ENCODE assay signal across 8 mouse cellular contexts in genomic region chr14:37134304-37135126, GRCm38 (mm10). TPM values are rescaled to one million over a fixed set of nuclear protein-coding genes. Genes with fewer than 3 reads are reported as not detected.
A peak's percentile ranks its signal among the peaks of the same experiment; 100 is the strongest.
DNase-seq lines count a peak whose midpoint lies in the region; ATAC-seq and TF ChIP-seq lines count a peak whose summit lies in the region.

No protein-coding gene starts in this region.

- peak overlapping the region; percentile 92 for H3K9ac ChIP-seq in heart, adult 2 months (ENCODE audit: low read depth, low read length)
- H3K9ac ChIP-seq in hindbrain, embryonic 16.5 days (ENCODE audit: low read depth, low read length): peak overlapping the region; percentile 89
- H3K9ac ChIP-seq in midbrain, embryonic 13.5 days (replicated peaks): peak overlapping the region; percentile 93

- no peak for TF ChIP-seq CTCF in heart, adult 2 months (IDR thresholded peaks at IDR 0.05)

- peak overlapping the region; percentile 87 for H3K27ac ChIP-seq in heart, adult 2 months
- peak overlapping the region; percentile 84 for H3K27ac ChIP-seq in hindbrain, embryonic 16.5 days (ENCODE audit: low read depth, low read length)
- H3K27ac ChIP-seq in midbrain, embryonic 13.5 days: peak overlapping the region; percentile 85

- under 1% methylated on average over 40 of the region's 40 CpGs for WGBS in heart, adult 2 months
- WGBS in hindbrain, embryonic 16.5 days: 3% methylated on average over 33 of the region's 40 CpGs
- WGBS in midbrain, embryonic 13.5 days: 2% methylated on average over 40 of the region's 40 CpGs

- H3K4me1 ChIP-seq in heart, adult 2 months (ENCODE audit: control insufficient read depth, insufficient read depth, low read length): peaks cover 2% of the 10 kb centered on the region; the same call in 1 of the 2 replicates
- peaks cover 10% of the 10 kb centered on the region for H3K4me1 ChIP-seq in hindbrain, embryonic 16.5 days (ENCODE audit: control insufficient read depth, insufficient read depth, low read depth, low read length)
- H3K4me1 ChIP-seq in midbrain, embryonic 13.5 days (replicated peaks): peaks cover 11% of the 10 kb centered on the region

- intact Hi-C loops in heart, adult 2 months (cut with DNase I): loop anchor here (5.0 to 10.0 kb wide), 3 partner anchors 167 to 272 kb away; partner anchors contain the start of gene Ccser2

- no peaks in the 10 kb centered on the region for H3K79me2 ChIP-seq in heart, adult 2 months (replicated peaks; ENCODE audit: control insufficient read depth, insufficient read depth, low read length)

- H3K36me3 ChIP-seq in heart, adult 2 months (ENCODE audit: control insufficient read depth, insufficient read depth, low read length): peaks cover 20% of the 10 kb centered on the region
- H3K36me3 ChIP-seq in hindbrain, embryonic 16.5 days (ENCODE audit: control insufficient read depth, insufficient read depth, low read length): peaks cover 6% of the 10 kb centered on the region; the same call in 1 of the 2 replicates
- peaks cover 25% of the 10 kb centered on the region for H3K36me3 ChIP-seq in midbrain, embryonic 13.5 days

- H3K4me3 ChIP-seq in heart, adult 2 months: peak overlapping the region; percentile 90
- peak overlapping the region; percentile 97 for H3K4me3 ChIP-seq in hindbrain, embryonic 16.5 days (ENCODE audit: low read length)
- peak overlapping the region; percentile 95 for H3K4me3 ChIP-seq in midbrain, embryonic 13.5 days (replicated peaks)

- no peak; the same call in 1 of the 2 replicates for ATAC-seq in hindbrain, embryonic 16.5 days
- no peak for ATAC-seq in midbrain, embryonic 13.5 days

- no peak for TF ChIP-seq POLR2A in heart, adult 2 months (IDR thresholded peaks at IDR 0.05; ENCODE audit: insufficient read depth, low read depth, low read length)

- H3K27me3 ChIP-seq in heart, adult 2 months (ENCODE audit: control insufficient read depth, insufficient read depth, low read length): no peaks in the 10 kb centered on the region
- H3K27me3 ChIP-seq in hindbrain, embryonic 16.5 days (replicated peaks; ENCODE audit: control insufficient read depth, insufficient read depth, low read length): no peaks in the 10 kb centered on the region
- no peaks in the 10 kb centered on the region for H3K27me3 ChIP-seq in midbrain, embryonic 13.5 days

- TF ChIP-seq EP300 in heart, adult 2 months (IDR thresholded peaks at IDR 0.05; ENCODE audit: insufficient read depth, low read depth, low read length): no peak

- no peak for DNase-seq in heart, adult 2 months
- DNase-seq in heart, adult 18-20 months: no peak
- peak; percentile 63 to 66 for DNase-seq in B cell, adult 2 months
- peak; percentile 30 for DNase-seq in c-Kit-positive CD71-positive TER-119-negative erythroid progenitor cells, embryonic 14.5 days (ENCODE audit: low read depth)
- DNase-seq in urinary bladder, postnatal 14 days (ENCODE audit: low spot score): no peak
- DNase-seq in frontal cortex, postnatal 10 days (ENCODE audit: low spot score in 2 of 2): no peak

- no peaks in the 10 kb centered on the region for H3K9me3 ChIP-seq in hindbrain, embryonic 16.5 days (ENCODE audit: control insufficient read depth, low read length)
- no peaks in the 10 kb centered on the region for H3K9me3 ChIP-seq in midbrain, embryonic 13.5 days

- H3K4me2 ChIP-seq in hindbrain, embryonic 16.5 days (ENCODE audit: low read length): peak overlapping the region; percentile 82
- peak overlapping the region; percentile 78 for H3K4me2 ChIP-seq in midbrain, embryonic 13.5 days (replicated peaks)

RNA-seq across cellular contexts. Expression of gene Ghitm, which starts 0.6 kb away (rescaled TPM):
- total RNA-seq in heart, adult 2 months (2021): 100 to 1,000 TPM; 604 to 677 TPM
- 328 and 496 TPM in 2 replicates for polyA plus RNA-seq in heart, adult 2 months (2012; rRNA removed)
- total RNA-seq in heart, adult 18-20 months (2021): 100 to 1,000 TPM; 653 to 717 TPM
- polyA plus RNA-seq in hindbrain, embryonic 16.5 days (2015; fragmentation: Nextera tagmentation; extraction: Ambion mirVana): 226 and 236 TPM in 2 replicates
- polyA plus RNA-seq in midbrain, embryonic 13.5 days (2015; fragmentation: Nextera tagmentation; extraction: Ambion mirVana): 179 and 188 TPM in 2 replicates

RNA-seq across cellular contexts. Expression of gene 2610528A11Rik, which starts 20.7 kb away (rescaled TPM):
- total RNA-seq in heart, adult 2 months (2021): not detected
- 0.27 TPM in 1 of 2 replicates, not detected in the other for polyA plus RNA-seq in heart, adult 2 months (2012; rRNA removed)
- under 1 TPM in 1 of 2 experiments, not detected in 1; 0.57 TPM for total RNA-seq in heart, adult 18-20 months (2021)
- 0.76 TPM in 1 of 2 replicates, not detected in the other for polyA plus RNA-seq in hindbrain, embryonic 16.5 days (2015; fragmentation: Nextera tagmentation; extraction: Ambion mirVana)
- not detected in 2 replicates for polyA plus RNA-seq in midbrain, embryonic 13.5 days (2015; fragmentation: Nextera tagmentation; extraction: Ambion mirVana)

RNA-seq across cellular contexts. Expression of gene Cdhr1, which starts 36.4 kb away (rescaled TPM):
- total RNA-seq in heart, adult 2 months (2021): under 1 TPM in 1 of 2 experiments, not detected in 1; 0.08 TPM
- polyA plus RNA-seq in heart, adult 2 months (2012; rRNA removed): 0.06 and 0.16 TPM in 2 replicates
- under 1 TPM in 1 of 2 experiments, not detected in 1; 0.05 TPM for total RNA-seq in heart, adult 18-20 months (2021)
- polyA plus RNA-seq in hindbrain, embryonic 16.5 days (2015; fragmentation: Nextera tagmentation; extraction: Ambion mirVana): 5.5 and 6.2 TPM in 2 replicates
- 0.40 and 0.54 TPM in 2 replicates for polyA plus RNA-seq in midbrain, embryonic 13.5 days (2015; fragmentation: Nextera tagmentation; extraction: Ambion mirVana)

Comparison
In these comparisons a context has a peak if more than half of its experiments do, and no peak if none do; other contexts are left out.
1. DNase-seq: peak in B cell, adult 2 months (2 of 2) and c-Kit-positive CD71-positive TER-119-negative erythroid progenitor cells, embryonic 14.5 days (single experiment); none in heart, adult 2 months (0 of 2), heart, adult 18-20 months (0 of 2), urinary bladder, postnatal 14 days (single experiment) and frontal cortex, postnatal 10 days (0 of 2).
2. Peak in every context shown above with its lines, with median percentiles within 50 percentile points of each other: H3K27ac ChIP-seq, H3K4me3 ChIP-seq and H3K9ac ChIP-seq.